Mouse (Mus musculus) NIH3T3 (cell line): ENCODE measurements at regions not wholly inside any gene's neighbourhood (a gene's known extent, or its start where the extent isn't known, plus 50 kb on each side); places are given as distances from the start of the nearest gene placed in this dataset.
A peak's percentile ranks its signal among the peaks of the same experiment; 100 is the strongest.

ENCODE experiments used
- DNase-seq: peaks from one replicate; pipeline ENCODE4 v3.0.0-alpha.2; 2012; ENCODE audit warnings: low read depth

DNA sequence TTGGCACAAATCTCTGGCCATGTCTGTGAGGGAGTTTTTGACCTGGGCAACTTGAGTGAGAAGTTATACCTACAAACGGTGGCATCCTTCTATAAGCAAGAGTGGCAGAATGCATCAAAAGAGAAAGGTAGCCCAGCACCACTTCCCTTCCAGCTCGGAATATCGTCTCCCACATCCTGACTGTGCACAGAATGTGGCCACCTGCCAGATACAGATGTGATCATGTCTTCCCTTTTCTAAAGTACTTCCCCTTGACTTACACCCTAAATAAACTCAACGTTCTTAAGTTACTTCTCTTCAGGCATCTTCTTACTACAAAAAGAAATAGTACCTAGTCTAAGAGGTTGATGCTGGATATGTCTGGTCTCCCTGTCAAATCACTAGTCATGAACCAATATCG, 175.2 kb upstream of the 2610001J05Rik start:
- DNase-seq = no peak

- peak; percentile 30 for DNase-seq
Observed at GRCm38 (mm10) chr6:14044654-14045053, 173.3 kb upstream of the 2610001J05Rik start.

GRCm38 (mm10) chr6:14025898-14026297, 154.6 kb upstream of the 2610001J05Rik start:
- no peak for DNase-seq

GRCm38 (mm10) chr6:14018928-14019327, 147.6 kb upstream of the 2610001J05Rik start:
- DNase-seq = no peak

- DNase-seq = peak; percentile 36
Observed at GRCm38 (mm10) chr6:13982606-13983389, 111.5 kb upstream of the 2610001J05Rik start.

GRCm38 (mm10) chr6:13974710-13975506, 103.6 kb upstream of the 2610001J05Rik start:
- DNase-seq = no peak

DNA sequence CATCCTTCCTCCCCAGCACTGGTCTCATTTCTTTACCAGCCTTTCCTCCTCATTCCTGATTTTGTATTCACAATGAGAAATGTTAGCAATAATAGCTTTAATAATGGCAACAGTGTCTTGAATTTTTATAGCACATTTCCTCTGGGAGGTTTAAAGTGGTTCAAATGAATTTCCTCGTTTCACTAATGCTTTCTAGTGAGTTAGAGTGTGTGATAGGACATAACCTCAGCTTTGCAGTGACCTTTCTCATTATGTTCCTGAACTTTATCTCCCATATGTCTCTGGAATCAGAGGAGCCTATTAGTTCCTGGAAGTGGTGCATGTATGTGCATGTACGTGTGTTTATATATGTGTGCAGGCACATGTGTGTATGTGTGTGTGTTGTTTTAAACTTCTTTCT, 93.2 kb upstream of the 2610001J05Rik start:
- DNase-seq = no peak

- no peak for DNase-seq
Observed at GRCm38 (mm10) chr6:13964013-13964412, 92.7 kb upstream of the 2610001J05Rik start.

- peak; percentile 25 for DNase-seq
Observed at GRCm38 (mm10) chr6:13949640-13950039, 78.3 kb upstream of the 2610001J05Rik start.

DNA sequence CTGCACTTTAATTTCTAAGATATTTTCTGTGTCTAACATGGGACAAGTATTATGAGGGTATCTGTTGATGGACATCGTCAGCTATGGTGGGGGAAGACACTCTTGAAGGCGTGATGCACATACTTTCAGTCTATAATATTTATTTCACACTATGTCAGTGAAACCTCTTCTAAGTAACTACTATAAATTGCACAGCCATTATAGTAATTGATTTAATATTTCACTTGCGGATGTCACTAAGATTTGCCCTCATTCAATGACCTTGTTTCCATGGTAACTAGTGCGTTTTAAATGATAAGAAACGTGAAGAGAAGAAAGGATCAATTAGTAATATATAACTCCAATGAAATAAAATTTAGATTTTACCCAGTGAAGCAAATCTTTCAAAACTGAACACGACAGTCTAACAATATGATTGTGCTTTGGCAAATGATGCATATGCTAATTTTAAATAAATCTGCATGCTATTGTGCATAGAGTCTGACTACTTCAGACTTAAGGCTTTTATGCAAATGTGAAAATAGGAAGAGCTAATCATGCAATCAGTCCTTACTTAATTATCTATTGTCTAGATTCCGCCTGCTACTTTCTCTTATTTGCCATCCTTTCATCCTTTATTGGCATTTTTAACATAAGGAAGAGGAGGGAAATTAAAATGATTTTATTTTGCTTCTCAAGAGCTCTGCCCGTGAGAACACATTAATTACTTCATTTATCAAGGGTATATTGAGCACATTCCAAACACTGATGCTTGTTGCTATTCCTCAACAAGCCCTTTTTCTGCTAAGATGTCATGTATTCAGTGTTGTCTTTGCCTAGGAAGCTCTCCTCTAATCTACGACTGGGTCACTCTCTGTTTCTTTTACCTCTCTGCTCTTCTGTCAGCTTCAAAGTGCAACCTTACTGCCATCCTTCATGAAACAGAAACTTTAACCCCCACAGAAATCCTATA, 49.8 kb upstream of the 2610001J05Rik start:
- DNase-seq = no peak
